8 mouse cellular contexts compared by ENCODE assay signal in genomic region chr17:35590410-35591218, GRCm38 (mm10). TPM values are rescaled to one million over a fixed set of nuclear protein-coding genes. Genes with fewer than 3 reads are reported as not detected.
A peak's percentile ranks its signal among the peaks of the same experiment; 100 is the strongest.
DNase-seq lines count a peak whose midpoint lies in the region; ATAC-seq and TF ChIP-seq lines count a peak whose summit lies in the region.

No protein-coding gene starts in this region.

- CTCF ChIA-PET in Patski (lab: Charles Lee), result interaction anchor here (0.8 to 4.5 kb wide), 10 partner anchors 7 to 118 kb away, joined by 3 to 39 read pairs (median 4); no protein-coding TSS in a partner anchor

- no peaks in the 10 kb centered on the region for H3K27me3 ChIP-seq in Patski
- no peaks in the 10 kb centered on the region for H3K27me3 ChIP-seq in hindbrain, embryonic 15.5 days

- H3K9ac ChIP-seq in hindbrain, embryonic 15.5 days, result no peak overlapping the region

- H3K4me3 ChIP-seq in hindbrain, embryonic 15.5 days, result no peak overlapping the region

- in situ Hi-C loops in Patski (cut with MboI; ENCODE audit: low pct_unique_long_range_greater_than_20kb), result no loop called here

- H3K4me2 ChIP-seq in hindbrain, embryonic 15.5 days, result peak overlapping the region; percentile 22

- DNase-seq in Patski (ENCODE audit: low read depth, low spot score), result peak; percentile 95
- DNase-seq in cerebellum, adult 8-10 months, result peak; percentile 59
- peak; percentile 89 for DNase-seq in forelimb bud, embryonic 11.5 days (ENCODE audit: low read depth, low spot score)
- DNase-seq in layer of hippocampus, postnatal 25 days (ENCODE audit: extremely low spot score in 1 of 2, low spot score in 1 of 2), result peak; percentile 68 to 89
- DNase-seq in right cerebral cortex, adult 18-20 months, result peak; percentile 72
- DNase-seq in urinary bladder, postnatal 25 days (ENCODE audit: low spot score), result peak; percentile 83

- peak overlapping the region; percentile 68 for H3K27ac ChIP-seq in hindbrain, embryonic 15.5 days (replicated peaks)

- no peaks in the 10 kb centered on the region for H3K36me3 ChIP-seq in hindbrain, embryonic 15.5 days

- H3K4me1 ChIP-seq in hindbrain, embryonic 15.5 days (replicated peaks), result peaks cover 10% of the 10 kb centered on the region; the same call in 1 of the 2 replicates

- 46% methylated on average over 21 of the region's 21 CpGs for WGBS in hindbrain, embryonic 15.5 days

- peak; percentile 97 for TF ChIP-seq CTCF in Patski (IDR thresholded peaks at IDR 0.05)

- H3K9me3 ChIP-seq in hindbrain, embryonic 15.5 days, result no peaks in the 10 kb centered on the region

- peak; percentile 75 for ATAC-seq in Patski
- ATAC-seq in hindbrain, embryonic 15.5 days (ENCODE audit: low FRiP score, low read depth), result peak; percentile 89
- ATAC-seq in megakaryocyte, adult 5-6 weeks (ENCODE audit: poor library complexity, severe bottlenecking), result peak; percentile 76; the same call in 1 of the 2 replicates

- POLR2A ChIA-PET in Patski (lab: Charles Lee), result interaction anchor here (0.9 kb wide), 1 partner anchor 11 kb away, joined by 6 read pairs; the partner anchor contains the start of gene Sfta2

RNA-seq across cellular contexts. Expression of gene Sfta2, which starts 10.7 kb away (rescaled TPM):
- polyA plus RNA-seq in Patski (2021), result not detected
- polyA plus RNA-seq in hindbrain, embryonic 15.5 days (2015; fragmentation: Nextera tagmentation; extraction: Ambion mirVana), result 0.44 and 0.59 TPM in 2 replicates
- total RNA-seq in layer of hippocampus, postnatal 25 days (2021), result not detected
- total RNA-seq in megakaryocyte, adult 5-6 weeks (2015), result not detected in 2 replicates
- total RNA-seq in megakaryocyte, adult 5-6 weeks (2017), result not detected in 2 replicates

RNA-seq across cellular contexts. Expression of gene 2300002M23Rik, which starts 23.4 kb away (rescaled TPM):
- polyA plus RNA-seq in Patski (2021), result not detected
- not detected in 2 replicates for polyA plus RNA-seq in hindbrain, embryonic 15.5 days (2015; fragmentation: Nextera tagmentation; extraction: Ambion mirVana)
- total RNA-seq in layer of hippocampus, postnatal 25 days (2021), result not detected
- total RNA-seq in megakaryocyte, adult 5-6 weeks (2015), result not detected in 2 replicates
- total RNA-seq in megakaryocyte, adult 5-6 weeks (2017), result not detected in 2 replicates

RNA-seq across cellular contexts. Expression of gene Gm9573, which starts 35.8 kb away (rescaled TPM):
- not detected for polyA plus RNA-seq in Patski (2021)
- polyA plus RNA-seq in hindbrain, embryonic 15.5 days (2015; fragmentation: Nextera tagmentation; extraction: Ambion mirVana), result not detected in 2 replicates
- not detected for total RNA-seq in layer of hippocampus, postnatal 25 days (2021)
- total RNA-seq in megakaryocyte, adult 5-6 weeks (2015), result not detected in 2 replicates
- not detected in 2 replicates for total RNA-seq in megakaryocyte, adult 5-6 weeks (2017)

RNA-seq across cellular contexts. Expression of gene Cdsn, which starts 38.7 kb away (rescaled TPM):
- 8.6 TPM for polyA plus RNA-seq in Patski (2021)
- 0.14 and 0.22 TPM in 2 replicates for polyA plus RNA-seq in hindbrain, embryonic 15.5 days (2015; fragmentation: Nextera tagmentation; extraction: Ambion mirVana)
- total RNA-seq in layer of hippocampus, postnatal 25 days (2021), result under 1 TPM; 0.20 to 0.70 TPM
- not detected in 2 replicates for total RNA-seq in megakaryocyte, adult 5-6 weeks (2015)
- total RNA-seq in megakaryocyte, adult 5-6 weeks (2017), result not detected in 2 replicates

RNA-seq across cellular contexts. Expression of gene Mucl3, which starts 52.9 kb away (rescaled TPM):
- polyA plus RNA-seq in Patski (2021), result not detected
- 0.17 TPM in 1 of 2 replicates, not detected in the other for polyA plus RNA-seq in hindbrain, embryonic 15.5 days (2015; fragmentation: Nextera tagmentation; extraction: Ambion mirVana)
- not detected for total RNA-seq in layer of hippocampus, postnatal 25 days (2021)
- not detected in 2 replicates for total RNA-seq in megakaryocyte, adult 5-6 weeks (2015)
- not detected in 2 replicates for total RNA-seq in megakaryocyte, adult 5-6 weeks (2017)
